Mouse (Mus musculus) intestine, postnatal 0 days (tissue): ENCODE data around the gene Msi2. TPM values are rescaled to one million over a fixed set of nuclear protein-coding genes. Genes with fewer than 3 reads are reported as not detected.
A peak's percentile ranks its signal among the peaks of the same experiment; 100 is the strongest.

ENCODE experiments used
- ATAC-seq: fragments of 200-750 bp; cut with Nextera tagmentation; 2 replicates; pipeline ENCODE4 v1.8.0; 2017; ENCODE audit warnings: mild to moderate bottlenecking, moderate TSS enrichment, moderate library complexity
- H3K27ac ChIP-seq: fragments of 300-500 bp; sonication (generic); 2 replicates; pipeline ENCODE4 v1.5.1; 2014; ENCODE audit warnings: mild to moderate bottlenecking, low read depth, low read length, moderate library complexity
- H3K27me3 ChIP-seq: fragments of 300-500 bp; sonication (generic); replicated peaks from 2 replicates; pipeline ENCODE4 v1.6.1; 2014; ENCODE audit warnings: low read length, mixed read lengths; ENCODE audit not compliant: control insufficient read depth, insufficient read depth
- H3K36me3 ChIP-seq: fragments of 300-500 bp; sonication (generic); 2 replicates; pipeline ENCODE4 v1.6.1; 2014; ENCODE audit warnings: mild to moderate bottlenecking, moderate library complexity; ENCODE audit not compliant: control insufficient read depth, insufficient read depth
- H3K4me1 ChIP-seq: fragments of 300-500 bp; sonication (generic); replicated peaks from 2 replicates; pipeline ENCODE4 v1.6.1; 2014; ENCODE audit warnings: antibody characterized with exemption, low read length, mixed read lengths; ENCODE audit not compliant: control insufficient read depth, insufficient read depth
- H3K4me2 ChIP-seq: fragments of 300-500 bp; sonication (generic); replicated peaks from 2 replicates; pipeline ENCODE4 v1.6.1; 2014; ENCODE audit warnings: low read depth, mild to moderate bottlenecking, moderate library complexity
- H3K4me3 ChIP-seq: fragments of 300-500 bp; sonication (generic); 2 replicates; pipeline ENCODE4 v1.5.1; 2014; ENCODE audit warnings: low read depth, low read length
- H3K9ac ChIP-seq: fragments of 300-500 bp; sonication (generic); 2 replicates; pipeline ENCODE4 v1.6.1; 2014; ENCODE audit warnings: mild to moderate bottlenecking, low read depth, low read length
- H3K9me3 ChIP-seq: fragments of 300-500 bp; sonication (generic); 2 replicates; pipeline ENCODE4 v1.6.1; 2016; ENCODE audit warnings: mixed run types; ENCODE audit not compliant: control insufficient read depth
- CTCF ChIP-seq: sonication (generic); IDR thresholded peaks from 2 replicates; pipeline ENCODE4 v1.5.1; 2016; ENCODE audit warnings: low read depth, mild to moderate bottlenecking, control low read depth, antibody characterized with exemption, moderate library complexity
- WGBS: fragments of 180-500 bp; shearing (Covaris S2); extraction: QIAGEN DNeasy Blood & Tissue Kit; methylation state at CpG from one replicate; pipeline ENCODE4 v1.1.7; 2014; 5-methylcytosine and 5-hydroxymethylcytosine counted together
- polyA plus RNA-seq: library from polyadenylated mRNA; unstranded; fragments of >200 nt; fragmentation: Nextera tagmentation; extraction: Ambion mirVana; gene quantifications from 2 replicates; pipeline ENCODE4 v1.2.1, GENCODE M21; 2015

Gene Msi2
- polyA plus RNA-seq, 1 experiment from 2014 or later = 7.5 TPM

- ATAC-seq = no peak
- H3K9me3 ChIP-seq = no peaks in the 10 kb centered on the region
- 80% methylated on average over 11 of the region's 11 CpGs for WGBS
- H3K9ac ChIP-seq = no peak overlapping the region
- no peak overlapping the region for H3K4me2 ChIP-seq
- H3K4me3 ChIP-seq = no peak overlapping the region
- no peak overlapping the region for H3K27ac ChIP-seq
- TF ChIP-seq CTCF = no peak
- H3K27me3 ChIP-seq = no peaks in the 10 kb centered on the region
- 0 out of 2 replicates have a peak, but pooled peaks cover 3% of the 10 kb centered on the region for H3K36me3 ChIP-seq
- H3K4me1 ChIP-seq = 0 out of 2 replicates have a peak, but pooled peaks cover 3% of the 10 kb centered on the region
Measured at GRCm38 (mm10) chr11:88482636-88483035, 235.7 kb downstream of the Msi2 start.

GRCm38 (mm10) chr11:88482236-88482635 lies 236.1 kb downstream of the Msi2 start:
- H3K4me3 ChIP-seq = no peak overlapping the region
- ATAC-seq = no peak
- H3K9me3 ChIP-seq = no peaks in the 10 kb centered on the region
- no peak overlapping the region for H3K4me2 ChIP-seq
- no peak for TF ChIP-seq CTCF
- H3K27me3 ChIP-seq = no peaks in the 10 kb centered on the region
- H3K9ac ChIP-seq = no peak overlapping the region
- 69% methylated on average over 6 of the region's 6 CpGs for WGBS
- 0 out of 2 replicates have a peak, but pooled peaks cover 3% of the 10 kb centered on the region for H3K4me1 ChIP-seq
- 0 out of 2 replicates have a peak, but pooled peaks cover 3% of the 10 kb centered on the region for H3K36me3 ChIP-seq
- H3K27ac ChIP-seq = no peak overlapping the region

GRCm38 (mm10) chr11:88481602-88482161 lies 236.6 kb downstream of the Msi2 start:
- ATAC-seq = peak; percentile 78
- Histone ChIP-seq H3K4me1 (0 out of 2 replicates have a peak, but pooled peaks cover 3% of the 10 kb centered on the region), H3K27me3 (no peaks in the 10 kb centered on the region), H3K36me3 (0 out of 2 replicates have a peak, but pooled peaks cover 3% of the 10 kb centered on the region), H3K9me3 (no peaks in the 10 kb centered on the region), H3K4me2 (peak overlapping the region; percentile 33), H3K9ac (no peak overlapping the region), H3K4me3 (no peak overlapping the region), H3K27ac (peak overlapping the region; percentile 65)
- WGBS = 43% methylated on average over 7 of the region's 7 CpGs
- no peak for TF ChIP-seq CTCF

- H3K9ac ChIP-seq = no peak overlapping the region
- no peaks in the 10 kb centered on the region for H3K27me3 ChIP-seq
- no peak for TF ChIP-seq CTCF
- H3K9me3 ChIP-seq = no peaks in the 10 kb centered on the region
- H3K4me3 ChIP-seq = no peak overlapping the region
- peak overlapping the region; percentile 33 for H3K4me2 ChIP-seq
- 0 out of 2 replicates have a peak, but pooled peaks cover 3% of the 10 kb centered on the region for H3K4me1 ChIP-seq
- H3K36me3 ChIP-seq = 0 out of 2 replicates have a peak, but pooled peaks cover 3% of the 10 kb centered on the region
- 36% methylated on average over 9 of the region's 9 CpGs for WGBS
- H3K27ac ChIP-seq = peak overlapping the region; percentile 65
- peak; percentile 22; the same call in 1 of the 2 replicates for ATAC-seq
Measured at GRCm38 (mm10) chr11:88481092-88481601, 237.2 kb downstream of the Msi2 start.

GRCm38 (mm10) chr11:88479498-88479897 lies 238.8 kb downstream of the Msi2 start:
- no peak for TF ChIP-seq CTCF
- 87% methylated on average over 5 of the region's 5 CpGs for WGBS
- Histone ChIP-seq H3K36me3 (0 out of 2 replicates have a peak, but pooled peaks cover 3% of the 10 kb centered on the region), H3K27me3 (no peaks in the 10 kb centered on the region), H3K4me1 (0 out of 2 replicates have a peak, but pooled peaks cover 3% of the 10 kb centered on the region), H3K27ac (no peak overlapping the region), H3K9me3 (no peaks in the 10 kb centered on the region), H3K4me2 (no peak overlapping the region), H3K4me3 (no peak overlapping the region), H3K9ac (no peak overlapping the region)
- no peak for ATAC-seq

GRCm38 (mm10) chr11:88474889-88475440 lies 243.3 kb downstream of the Msi2 start:
- Histone ChIP-seq H3K27me3 (no peaks in the 10 kb centered on the region), H3K27ac (no peak overlapping the region), H3K4me3 (no peak overlapping the region), H3K9me3 (no peaks in the 10 kb centered on the region), H3K4me2 (no peak overlapping the region), H3K4me1 (0 out of 2 replicates have a peak, but pooled peaks cover 2% of the 10 kb centered on the region), H3K9ac (no peak overlapping the region), H3K36me3 (0 out of 2 replicates have a peak, but pooled peaks cover 3% of the 10 kb centered on the region)
- no peak for ATAC-seq
- no peak for TF ChIP-seq CTCF
- 86% methylated on average over 4 of the region's 4 CpGs for WGBS
